Mouse (Mus musculus) brain, embryonic 14.5 days (tissue): ENCODE measurements at regions not wholly inside any gene's neighbourhood (a gene's known extent, or its start where the extent isn't known, plus 50 kb on each side); places are given as distances from the start of the nearest gene placed in this dataset.

Experiments
- CTCF ChIP-seq: fragments of 200-500 bp; IDR thresholded peaks from 2 replicates; pipeline ENCODE4 v1.5.1; 2012; ENCODE audit warnings: inconsistent platforms, mild to moderate bottlenecking, moderate library complexity, borderline replicate concordance; ENCODE audit not compliant: insufficient read depth, insufficient read length; ENCODE audit errors: extremely low read depth
- POLR2A ChIP-seq: fragments of 200-500 bp; IDR thresholded peaks from 2 replicates; pipeline ENCODE4 v1.6.1; 2012; ENCODE audit warnings: mild to moderate bottlenecking, inconsistent platforms, borderline replicate concordance; ENCODE audit not compliant: poor library complexity, insufficient read depth, insufficient read length, severe bottlenecking; ENCODE audit errors: extremely low read depth

DNA sequence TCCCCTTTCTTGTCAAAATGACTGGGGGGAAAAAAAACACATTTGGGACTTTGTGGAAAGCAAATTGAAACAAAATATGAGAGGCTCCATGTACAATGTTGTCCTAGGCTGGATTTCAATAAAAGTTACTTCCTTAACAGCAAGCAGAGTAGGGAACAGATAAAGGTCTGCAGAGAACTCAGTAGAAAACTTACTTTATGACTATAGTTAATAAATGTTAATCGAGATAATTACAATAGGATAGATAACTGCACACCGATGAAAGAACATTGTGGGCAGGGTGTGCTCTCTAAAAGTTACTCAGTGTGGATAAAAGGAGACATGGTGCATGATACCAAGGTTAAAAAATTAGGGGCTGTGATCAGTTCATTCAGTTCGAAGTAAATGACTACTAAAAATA, 691.6 kb upstream of the Atxn7l3b start:
- TF ChIP-seq POLR2A = no peak
- no peak for TF ChIP-seq CTCF
